Mouse (Mus musculus) E14TG2a.4 (cell line): ENCODE measurements around the gene Jhy.

Experiments used
- CTCF ChIP-seq: conservative IDR thresholded peaks from 2 replicates; pipeline ENCODE4 v1.5.1; 2014; ENCODE audit warnings: low read length
- POU5F1 ChIP-seq: IDR thresholded peaks from 2 replicates; pipeline ENCODE4 v1.6.1; 2014; ENCODE audit warnings: low read length, borderline replicate concordance

DNA sequence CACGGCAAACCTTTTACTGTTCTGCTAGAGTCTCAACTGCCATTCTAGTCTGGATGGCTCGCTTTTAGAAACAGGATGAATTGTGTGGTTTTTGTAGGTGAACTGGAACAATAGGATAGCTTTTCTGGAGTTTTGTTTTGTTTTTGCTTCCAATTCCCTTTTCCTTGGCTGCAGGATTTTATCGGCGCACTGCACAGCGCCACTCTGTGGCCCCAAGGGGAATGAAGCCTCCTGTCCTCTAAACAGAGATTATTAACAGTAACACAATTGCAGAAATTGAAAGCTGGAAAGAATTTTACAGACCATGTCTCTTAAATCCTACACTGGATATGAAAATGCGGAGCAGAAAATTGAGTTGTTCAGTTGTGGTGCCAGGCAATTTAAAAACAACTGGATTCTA is 18.6 kb upstream of the Jhy start:
- peak; percentile 97 for TF ChIP-seq CTCF
- no peak for TF ChIP-seq POU5F1
